24 mouse cellular contexts compared by ENCODE assay signal in the genomic region with DNA sequence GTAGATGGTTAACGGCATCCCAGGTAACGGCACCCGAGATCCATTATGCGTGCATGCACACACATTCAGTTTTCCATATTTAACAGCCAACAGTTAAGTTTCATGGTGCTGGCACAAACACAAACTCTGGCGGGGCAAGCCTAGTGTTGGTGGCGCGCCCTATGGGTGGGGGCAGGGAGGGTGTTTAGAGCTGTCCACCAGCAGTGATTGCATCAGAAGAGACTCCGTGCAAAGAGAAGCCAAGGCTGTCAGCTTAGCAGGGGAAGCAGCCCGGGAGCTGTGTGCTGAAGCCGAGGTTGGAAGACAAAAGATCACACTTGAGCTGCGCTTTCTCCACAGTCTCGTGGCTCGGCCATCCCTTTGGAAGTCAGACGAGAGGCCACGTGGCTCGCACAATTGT.
A peak's percentile ranks its signal among the peaks of the same experiment; 100 is the strongest.
DNase-seq lines count a peak whose midpoint lies in the region; ATAC-seq and TF ChIP-seq lines count a peak whose summit lies in the region.
"Had no signal": no experiment of that assay in that cellular context is flagged by ENCODE, and none has a peak within 500 bp of the region (broad histone marks: within the 10 kb centered on the region; RNA-seq: fewer than 3 reads in every experiment).

No protein-coding gene starts in this region.

- H3K36me3 ChIP-seq in lung, embryonic 14.5 days (ENCODE audit: insufficient read depth): no peaks in the 10 kb centered on the region
- H3K36me3 ChIP-seq in forebrain, embryonic 14.5 days (ENCODE audit: control insufficient read depth, insufficient read depth, low read length): no peaks in the 10 kb centered on the region
- H3K36me3 ChIP-seq: heart, embryonic 15.5 days; intestine, embryonic 15.5 days; midbrain, embryonic 12.5 days; neural tube, embryonic 12.5 days had no signal

- intact Hi-C loops in gastrocnemius, adult 2 months (cut with DNase I): no loop called here

- no peaks in the 10 kb centered on the region for H3K27me3 ChIP-seq in lung, embryonic 14.5 days (ENCODE audit: insufficient read depth, low read length)
- H3K27me3 ChIP-seq in forebrain, embryonic 14.5 days (replicated peaks; ENCODE audit: control insufficient read depth, insufficient read depth, low read length): no peaks in the 10 kb centered on the region
- H3K27me3 ChIP-seq: intestine, embryonic 15.5 days; neural tube, embryonic 12.5 days had no signal

- no peak overlapping the region for H3K9ac ChIP-seq in lung, embryonic 14.5 days
- no peak overlapping the region for H3K9ac ChIP-seq in forebrain, embryonic 14.5 days (ENCODE audit: low read length)
- H3K9ac ChIP-seq: forebrain, embryonic 13.5 days; heart, embryonic 15.5 days; intestine, embryonic 15.5 days; liver, embryonic 14.5 days; midbrain, embryonic 12.5 days; neural tube, embryonic 12.5 days had no signal

- H3K4me1 ChIP-seq in lung, embryonic 14.5 days (ENCODE audit: insufficient read depth): peaks cover 11% of the 10 kb centered on the region; the same call in 1 of the 2 replicates
- no peaks in the 10 kb centered on the region for H3K4me1 ChIP-seq in lung, adult 2 months (ENCODE audit: control insufficient read depth, insufficient read depth, low read length)
- no peaks in the 10 kb centered on the region for H3K4me1 ChIP-seq in forebrain, embryonic 14.5 days (ENCODE audit: control insufficient read depth, insufficient read depth, low read length)
- H3K4me1 ChIP-seq: forebrain, embryonic 13.5 days; heart, embryonic 15.5 days; intestine, embryonic 15.5 days; neural tube, embryonic 12.5 days had no signal

- ATAC-seq in lung, embryonic 14.5 days (ENCODE audit: insufficient read depth): no peak
- ATAC-seq in forebrain, embryonic 14.5 days: no peak
- ATAC-seq: forebrain, embryonic 13.5 days; hindbrain, postnatal 0 days; intestine, embryonic 15.5 days had no signal

- TF ChIP-seq POLR2A in lung, adult 2 months (IDR thresholded peaks at IDR 0.05; ENCODE audit: borderline replicate concordance, extremely low read depth, low read depth, low read length): no peak

- H3K4me2 ChIP-seq in lung, embryonic 14.5 days: no peak overlapping the region
- no peak overlapping the region for H3K4me2 ChIP-seq in forebrain, embryonic 14.5 days (ENCODE audit: low read length)
- H3K4me2 ChIP-seq: forebrain, embryonic 13.5 days; heart, embryonic 15.5 days; intestine, embryonic 15.5 days; midbrain, embryonic 12.5 days; neural tube, embryonic 12.5 days had no signal

- H3K27ac ChIP-seq in gastrocnemius, adult 2 months: no peak overlapping the region
- no peak overlapping the region for H3K27ac ChIP-seq in lung, embryonic 14.5 days (ENCODE audit: low read depth)
- no peak overlapping the region for H3K27ac ChIP-seq in forebrain, embryonic 14.5 days (ENCODE audit: low read depth, low read length)
- H3K27ac ChIP-seq: forebrain, embryonic 13.5 days; heart, embryonic 15.5 days; hindbrain, postnatal 0 days; intestine, embryonic 15.5 days; kidney, postnatal 0 days; liver, embryonic 14.5 days; midbrain, embryonic 12.5 days; neural tube, embryonic 12.5 days had no signal

- WGBS in lung, embryonic 14.5 days: 77% methylated on average over 16 of the region's 16 CpGs
- 67% methylated on average over 16 of the region's 16 CpGs for WGBS in lung, adult 2 months
- 81% methylated on average over 16 of the region's 16 CpGs for WGBS in forebrain, embryonic 14.5 days

- DNase-seq in gastrocnemius, adult 2 months: peak; percentile 73
- no peak for DNase-seq in gastrocnemius, postnatal 10 days
- DNase-seq in lung, embryonic 14.5 days: peak; percentile 34
- DNase-seq in lung, adult 2 months: no peak
- peak; percentile 44 for DNase-seq in lung, postnatal 36 days
- DNase-seq in frontal cortex, postnatal 25 days (ENCODE audit: low spot score in 2 of 2): no peak
- DNase-seq in forebrain, embryonic 14.5 days (ENCODE audit: low spot score): no peak
- DNase-seq: adrenal gland, adult 2 months; cerebellum, adult 8-10 months; cerebellum, postnatal 36 days; kidney, adult 8-10 months; layer of hippocampus, postnatal 36 days; left cerebral cortex, postnatal 4 days; right cerebral cortex, postnatal 4 days had no signal

- H3K4me3 ChIP-seq in gastrocnemius, adult 2 months: no peak overlapping the region
- H3K4me3 ChIP-seq in lung, embryonic 14.5 days (ENCODE audit: low read depth, low read length): no peak overlapping the region
- H3K4me3 ChIP-seq in lung, adult 2 months (replicated peaks; ENCODE audit: extremely low read depth, low read depth, low read length): no peak overlapping the region
- no peak overlapping the region for H3K4me3 ChIP-seq in forebrain, embryonic 14.5 days (ENCODE audit: low read depth, low read length)
- H3K4me3 ChIP-seq: forebrain, embryonic 13.5 days; heart, embryonic 15.5 days; intestine, embryonic 15.5 days; megakaryocyte, embryonic 14.5 days; midbrain, embryonic 12.5 days; myocyte; neural tube, embryonic 12.5 days had no signal

- no peak for TF ChIP-seq CTCF in gastrocnemius, adult 2 months (IDR thresholded peaks at IDR 0.05)
- no peak for TF ChIP-seq CTCF in lung, embryonic 14.5 days (IDR thresholded peaks at IDR 0.05; ENCODE audit: low read depth)
- TF ChIP-seq CTCF in lung, adult 2 months (IDR thresholded peaks at IDR 0.05; ENCODE audit: insufficient read depth, low read length): no peak

- H3K9me3 ChIP-seq in lung, embryonic 14.5 days (ENCODE audit: low read depth, low read length): no peaks in the 10 kb centered on the region
- no peaks in the 10 kb centered on the region for H3K9me3 ChIP-seq in forebrain, embryonic 14.5 days (replicated peaks; ENCODE audit: control insufficient read depth, low read length)
- H3K9me3 ChIP-seq: forebrain, embryonic 13.5 days; heart, embryonic 15.5 days; intestine, embryonic 15.5 days; midbrain, embryonic 12.5 days; neural tube, embryonic 12.5 days had no signal

Comparison
In these comparisons a context has a peak if more than half of its experiments do, and no peak if none do; other contexts are left out.
1. DNase-seq: peak in gastrocnemius, adult 2 months (single experiment), lung, embryonic 14.5 days (single experiment) and lung, postnatal 36 days (single experiment); none in gastrocnemius, postnatal 10 days (single experiment), lung, adult 2 months (single experiment), frontal cortex, postnatal 25 days (0 of 2) and forebrain, embryonic 14.5 days (single experiment).